ENCODE assay signal across 11 mouse cellular contexts in the genomic region with DNA sequence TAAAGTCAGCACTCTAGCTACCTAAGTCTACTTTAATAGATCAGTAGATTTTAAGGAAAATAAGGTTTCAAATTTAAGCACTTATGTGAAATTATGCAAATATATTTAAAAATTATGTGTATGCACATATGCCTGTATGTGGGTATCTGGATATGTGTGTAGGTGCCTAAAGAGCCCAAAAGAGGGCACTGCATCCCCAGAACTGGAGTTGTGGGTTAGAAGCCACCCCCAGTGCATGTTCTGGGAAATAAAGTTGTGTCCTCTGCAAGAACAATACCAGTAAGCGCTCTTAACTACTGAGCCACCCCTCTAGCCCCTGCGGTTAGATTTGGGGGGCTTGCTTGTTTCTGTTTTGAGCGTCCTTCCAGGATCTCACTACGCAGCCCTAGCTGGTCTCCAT.
DNase-seq lines count a peak whose midpoint lies in the region; ATAC-seq and TF ChIP-seq lines count a peak whose summit lies in the region.
"Had no signal": no experiment of that assay in that cellular context is flagged by ENCODE, and none has a peak within 500 bp of the region (broad histone marks: within the 10 kb centered on the region; RNA-seq: fewer than 3 reads in every experiment).

No protein-coding gene starts in this region.

- no peaks in the 10 kb centered on the region for H3K9me3 ChIP-seq in hindbrain, postnatal 0 days (ENCODE audit: low read length)
- H3K9me3 ChIP-seq in hindbrain, embryonic 11.5 days (ENCODE audit: control insufficient read depth, low read length), result no peaks in the 10 kb centered on the region
- H3K9me3 ChIP-seq: embryonic facial prominence, embryonic 12.5 days; liver, embryonic 13.5 days; stomach, embryonic 15.5 days had no signal

- TF ChIP-seq CTCF in hindbrain, postnatal 0 days (IDR thresholded peaks at IDR 0.05; ENCODE audit: low read depth), result peak; percentile 46

- no peak overlapping the region for H3K4me3 ChIP-seq in hindbrain, postnatal 0 days (ENCODE audit: low read length)
- no peak overlapping the region for H3K4me3 ChIP-seq in hindbrain, embryonic 11.5 days (ENCODE audit: low read depth, low read length)
- H3K4me3 ChIP-seq: embryonic facial prominence, embryonic 12.5 days; liver, embryonic 13.5 days; stomach, embryonic 15.5 days had no signal

- 96% methylated on average over 4 of the region's 4 CpGs for WGBS in hindbrain, postnatal 0 days
- WGBS in hindbrain, embryonic 11.5 days, result 94% methylated on average over 4 of the region's 4 CpGs

- no peaks in the 10 kb centered on the region for H3K36me3 ChIP-seq in hindbrain, postnatal 0 days (ENCODE audit: insufficient read depth, low read length)
- H3K36me3 ChIP-seq in hindbrain, embryonic 11.5 days (ENCODE audit: control insufficient read depth, insufficient read depth, low read length), result no peaks in the 10 kb centered on the region
- H3K36me3 ChIP-seq: embryonic facial prominence, embryonic 12.5 days; liver, embryonic 13.5 days; stomach, embryonic 15.5 days had no signal

- no peaks in the 10 kb centered on the region for H3K27me3 ChIP-seq in hindbrain, postnatal 0 days (ENCODE audit: insufficient read depth, low read length)
- H3K27me3 ChIP-seq in hindbrain, embryonic 11.5 days (ENCODE audit: control insufficient read depth, insufficient read depth, low read length), result no peaks in the 10 kb centered on the region
- H3K27me3 ChIP-seq: embryonic facial prominence, embryonic 12.5 days; liver, embryonic 13.5 days; stomach, embryonic 15.5 days had no signal

- H3K4me1 ChIP-seq in hindbrain, postnatal 0 days (ENCODE audit: insufficient read depth, low read length), result no peaks in the 10 kb centered on the region
- no peaks in the 10 kb centered on the region for H3K4me1 ChIP-seq in hindbrain, embryonic 11.5 days (replicated peaks; ENCODE audit: control insufficient read depth, insufficient read depth, low read length)
- H3K4me1 ChIP-seq: embryonic facial prominence, embryonic 12.5 days; liver, embryonic 13.5 days; stomach, embryonic 15.5 days had no signal

- H3K27ac ChIP-seq in hindbrain, postnatal 0 days, result no peak overlapping the region
- H3K27ac ChIP-seq in hindbrain, embryonic 11.5 days (ENCODE audit: low read depth, low read length), result no peak overlapping the region
- H3K27ac ChIP-seq: embryonic facial prominence, embryonic 12.5 days; liver, embryonic 13.5 days; stomach, embryonic 15.5 days had no signal

- no peak overlapping the region for H3K9ac ChIP-seq in hindbrain, postnatal 0 days (replicated peaks; ENCODE audit: low read length)
- no peak overlapping the region for H3K9ac ChIP-seq in hindbrain, embryonic 11.5 days (ENCODE audit: low read depth, low read length)
- H3K9ac ChIP-seq: embryonic facial prominence, embryonic 12.5 days; liver, embryonic 13.5 days; stomach, embryonic 15.5 days had no signal

- no peak overlapping the region for H3K4me2 ChIP-seq in hindbrain, postnatal 0 days (ENCODE audit: low read depth, low read length)
- no peak overlapping the region for H3K4me2 ChIP-seq in hindbrain, embryonic 11.5 days (replicated peaks; ENCODE audit: low read depth, low read length)
- H3K4me2 ChIP-seq: embryonic facial prominence, embryonic 12.5 days; liver, embryonic 13.5 days; stomach, embryonic 15.5 days had no signal

- ATAC-seq in hindbrain, postnatal 0 days, result no peak
- no peak for ATAC-seq in hindbrain, embryonic 11.5 days (ENCODE audit: low FRiP score)

- DNase-seq in hindbrain, postnatal 0 days (ENCODE audit: low spot score), result peak; percentile 36
- no peak for DNase-seq in hindbrain, embryonic 11.5 days (ENCODE audit: low spot score)
- DNase-seq in A20 (ENCODE audit: low read depth, low spot score) (peak; percentile 66), R1 (ENCODE audit: low read depth, low spot score) (peak; percentile 14)
- DNase-seq in lung, postnatal 25 days (ENCODE audit: low spot score), result peak; percentile 35
- DNase-seq in frontal cortex, postnatal 10 days (ENCODE audit: low spot score in 2 of 2), result no peak
- DNase-seq in cerebellum, adult 11-12 months, result no peak
- DNase-seq in c-Kit-positive CD71-positive TER-119-positive erythroid progenitor cells, embryonic 14.5 days (ENCODE audit: low spot score), result no peak
- DNase-seq: liver, embryonic 13.5 days had no signal

Comparison
In these comparisons a context has a peak if more than half of its experiments do, and no peak if none do; other contexts are left out.
1. DNase-seq: peak in hindbrain, postnatal 0 days (single experiment), A20 (single experiment), R1 (single experiment) and lung, postnatal 25 days (single experiment); none in hindbrain, embryonic 11.5 days (single experiment), frontal cortex, postnatal 10 days (0 of 2), cerebellum, adult 11-12 months (single experiment) and c-Kit-positive CD71-positive TER-119-positive erythroid progenitor cells, embryonic 14.5 days (single experiment).